Mouse (Mus musculus) erythroblast, embryonic 14.5 days (primary cell): ENCODE data around the gene Noc4l.

Source experiments
- GATA1 ChIP-seq: IDR thresholded peaks from 2 replicates; pipeline ENCODE4 v1.6.1; 2012; ENCODE audit warnings: low read length, inconsistent platforms, mixed read lengths
- TAL1 ChIP-seq: IDR thresholded peaks from 3 replicates; pipeline ENCODE4 v1.6.1; 2012; ENCODE audit warnings: low read length, inconsistent platforms, mixed read lengths

GRCm38 (mm10) chr5:110610484-110610883, 42.7 kb downstream of the Noc4l start:
- TF ChIP-seq GATA1 (no peak), TAL1 (no peak)
